Mouse (Mus musculus): ENCODE data around the gene Ltbp3.
"Not testable (repeated sequence)": the region's sequence is repeated elsewhere in the genome, so short reads cannot be mapped to it uniquely, and the experiment has no call there.

Ltbp3 gene

GRCm38 (mm10) chr19:5793116-5793515 is 52.4 kb downstream of the Ltbp3 start:
- DNase-seq (ENCODE audit: low spot score in 2 of 2), result no peak

- DNase-seq (ENCODE audit: low spot score in 2 of 2), result not testable (repeated sequence)
Measured at GRCm38 (mm10) chr19:5793917-5794770, 53.4 kb downstream of the Ltbp3 start.

- no peak for DNase-seq (ENCODE audit: low spot score in 2 of 2)
Measured at GRCm38 (mm10) chr19:5794771-5795576, 54.3 kb downstream of the Ltbp3 start.

DNA sequence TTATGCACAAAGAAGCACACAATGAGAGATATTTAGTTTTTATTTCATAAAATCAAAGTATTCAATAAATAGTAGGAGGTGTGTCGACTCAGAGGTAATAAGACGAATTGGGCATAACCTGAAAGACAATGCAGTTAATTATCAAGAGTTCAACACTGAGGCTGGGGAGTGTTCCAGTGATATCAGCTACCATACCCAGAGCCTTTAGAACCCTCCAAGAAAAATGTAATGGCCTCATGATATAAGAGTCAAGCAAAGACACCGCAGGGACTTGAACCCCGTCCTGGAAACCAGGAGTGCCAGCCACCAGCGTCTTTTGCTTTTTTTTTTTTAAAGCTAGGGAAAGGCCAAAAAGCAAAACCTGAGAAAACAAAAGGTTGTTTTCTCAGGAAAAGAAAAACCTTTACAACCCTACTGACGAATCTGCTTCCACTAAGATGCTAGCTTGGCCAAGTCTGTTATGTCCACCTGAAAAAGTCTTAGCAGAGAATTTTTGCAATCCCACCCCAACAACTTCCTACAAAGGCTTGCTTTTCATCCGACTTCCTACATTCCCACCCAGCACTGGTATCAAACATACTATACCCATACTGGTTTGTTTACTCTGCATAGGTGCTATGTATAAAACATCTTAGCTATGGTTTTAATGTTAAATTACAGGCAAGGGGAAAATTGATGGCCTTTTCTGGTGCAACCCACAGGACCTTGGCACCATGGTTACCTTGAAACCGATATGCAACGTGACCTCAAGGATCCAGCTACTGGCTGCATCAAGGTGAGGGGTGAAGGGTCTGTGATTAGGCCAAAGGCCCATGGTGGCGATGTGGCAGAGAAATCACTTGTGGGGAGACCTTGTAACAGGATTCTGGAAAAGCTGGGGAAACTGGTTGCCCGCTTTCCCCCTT is 55.2 kb downstream of the Ltbp3 start:
- DNase-seq (ENCODE audit: low spot score in 2 of 2), result no peak

- DNase-seq (ENCODE audit: low spot score in 2 of 2), result no peak
Measured at GRCm38 (mm10) chr19:5796573-5797111, 55.9 kb downstream of the Ltbp3 start.

DNA sequence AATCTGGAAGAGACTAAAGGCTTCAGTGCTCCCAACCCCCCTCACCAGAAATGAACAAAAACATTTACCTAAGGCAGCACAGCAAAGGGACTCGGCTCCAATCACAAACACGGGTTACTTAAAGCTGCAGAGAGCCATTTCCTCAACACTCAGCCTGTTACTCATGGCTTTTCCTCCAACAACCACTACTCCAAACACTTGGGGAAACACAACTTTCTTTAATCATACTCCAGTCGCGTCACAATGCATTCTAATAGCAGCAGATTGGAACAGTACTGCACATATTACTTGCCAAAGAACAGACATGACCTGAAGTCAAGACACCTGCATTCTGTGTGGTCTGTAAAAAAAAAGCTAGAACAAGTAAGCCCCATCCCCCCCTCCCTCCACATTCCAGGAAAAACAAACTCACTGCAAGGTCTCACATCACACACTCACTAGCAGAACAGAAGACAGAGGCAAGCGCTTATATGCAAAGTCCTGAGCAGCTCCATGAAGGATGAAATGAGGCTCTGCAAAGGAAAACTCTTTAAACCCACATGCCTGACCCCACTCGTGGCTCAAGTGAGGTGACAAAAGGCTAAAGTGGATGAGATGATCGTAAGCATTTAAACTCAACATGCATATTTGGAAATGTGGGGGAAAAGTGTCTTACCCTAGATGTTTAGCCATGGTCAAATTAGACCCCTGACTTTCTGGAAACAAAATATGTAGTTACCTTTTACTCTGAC is 56.8 kb downstream of the Ltbp3 start:
- DNase-seq (ENCODE audit: low spot score in 2 of 2), result no peak

- DNase-seq (ENCODE audit: low spot score in 2 of 2), result no peak
Measured at GRCm38 (mm10) chr19:5798700-5799479, 58.2 kb downstream of the Ltbp3 start.

DNA sequence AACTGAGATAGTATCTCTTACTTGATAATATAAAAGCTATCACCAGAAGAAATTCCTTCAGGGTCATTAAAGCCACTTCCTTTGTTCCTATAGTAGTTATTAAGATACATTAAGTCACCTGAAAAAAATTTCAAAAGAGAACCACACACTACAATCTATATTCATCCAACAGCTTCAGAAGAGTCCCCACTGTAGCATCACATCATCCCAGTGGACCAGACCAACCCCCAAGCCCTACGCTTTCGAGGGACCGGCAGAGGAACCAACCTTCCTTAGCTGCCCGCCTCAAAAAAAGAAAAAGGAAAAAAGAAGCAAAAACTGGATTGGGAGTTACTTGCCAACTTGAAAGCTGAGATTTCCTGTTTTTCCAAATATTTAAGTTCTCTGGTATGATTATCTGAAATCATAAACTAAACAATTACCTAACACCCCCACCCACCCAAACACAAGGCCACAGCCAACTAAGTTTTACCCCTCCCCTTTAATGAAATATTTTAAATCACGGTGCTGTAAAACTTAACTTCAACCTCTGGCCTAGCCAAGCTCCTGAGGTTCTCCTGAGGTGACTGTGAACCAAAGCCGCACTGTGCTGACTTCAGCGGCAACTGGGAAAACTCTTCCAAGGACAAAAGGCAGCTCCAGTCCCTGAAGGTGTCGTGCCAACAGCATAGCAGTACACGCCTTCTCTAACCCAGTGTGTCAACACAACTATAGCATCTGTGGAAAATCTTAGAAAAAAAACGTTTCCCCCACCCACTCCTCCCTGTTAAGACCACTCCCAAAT is 59.1 kb downstream of the Ltbp3 start:
- no peak for DNase-seq (ENCODE audit: low spot score in 2 of 2)

- DNase-seq (ENCODE audit: low spot score in 2 of 2), result no peak
Measured at GRCm38 (mm10) chr19:5800350-5800631, 59.6 kb downstream of the Ltbp3 start.

DNA sequence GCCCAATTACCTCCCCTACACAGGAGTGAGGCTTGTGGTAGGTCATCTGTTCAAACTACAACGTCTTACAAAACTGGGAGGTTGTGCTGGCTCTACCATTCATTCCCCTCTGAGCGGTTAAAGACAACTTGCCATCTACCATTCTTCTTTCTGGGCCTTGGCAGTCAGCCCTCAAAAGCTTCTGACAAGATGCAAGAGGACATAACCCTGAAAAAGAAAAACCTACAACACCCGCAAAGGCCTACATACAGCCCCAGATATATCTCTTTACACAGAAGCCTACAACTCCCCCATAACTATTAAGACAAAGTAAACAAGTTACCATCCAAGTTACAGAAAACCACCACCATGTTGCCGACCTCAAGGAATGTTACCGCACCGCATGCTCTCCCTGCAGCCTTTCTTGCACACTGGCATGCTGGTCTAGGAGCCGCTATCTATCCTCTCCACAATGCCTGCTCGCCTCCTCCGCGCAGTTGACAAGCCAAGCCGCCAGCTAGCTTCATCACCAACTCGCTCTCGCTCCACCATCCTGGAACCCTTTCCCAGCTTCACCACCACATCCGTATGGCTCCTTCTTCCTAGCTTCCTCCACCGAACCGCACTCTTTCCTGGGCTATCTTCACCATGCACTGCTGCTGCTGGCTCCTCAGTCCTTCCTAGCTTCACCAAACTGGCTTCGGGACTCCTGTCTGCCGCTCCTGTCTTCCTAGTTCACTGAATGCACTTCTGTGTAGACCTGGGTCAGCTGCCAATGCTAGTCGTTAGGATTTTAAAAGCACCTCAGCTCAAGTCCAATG is 60.1 kb downstream of the Ltbp3 start:
- no peak for DNase-seq (ENCODE audit: low spot score in 2 of 2)

DNA sequence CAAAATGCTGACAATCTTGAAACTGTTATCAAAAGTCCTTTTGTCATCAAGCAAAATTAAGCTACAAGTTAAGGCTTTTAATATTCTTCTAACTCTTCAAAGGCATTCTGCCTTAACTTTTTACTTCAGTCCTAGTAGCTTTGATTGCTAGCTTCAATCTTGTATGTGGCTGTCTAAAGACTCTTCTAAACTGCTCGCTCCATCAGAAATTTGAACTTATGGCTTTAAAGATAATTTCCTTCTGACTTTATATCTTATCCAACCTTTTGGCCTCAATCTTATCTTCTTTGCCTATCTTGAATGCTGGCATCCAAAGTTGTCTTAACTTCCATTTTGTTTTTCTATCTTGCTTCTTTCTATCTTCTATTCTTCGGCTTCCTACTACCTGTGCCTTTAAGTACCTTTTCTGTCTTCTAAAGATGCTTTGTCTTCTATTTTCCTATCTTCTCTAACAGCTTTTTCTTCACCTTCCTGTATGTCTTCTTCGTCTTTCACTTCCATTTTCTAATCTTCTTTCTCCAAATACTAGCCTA is 60.8 kb downstream of the Ltbp3 start:
- no peak for DNase-seq (ENCODE audit: low spot score in 2 of 2)

DNA sequence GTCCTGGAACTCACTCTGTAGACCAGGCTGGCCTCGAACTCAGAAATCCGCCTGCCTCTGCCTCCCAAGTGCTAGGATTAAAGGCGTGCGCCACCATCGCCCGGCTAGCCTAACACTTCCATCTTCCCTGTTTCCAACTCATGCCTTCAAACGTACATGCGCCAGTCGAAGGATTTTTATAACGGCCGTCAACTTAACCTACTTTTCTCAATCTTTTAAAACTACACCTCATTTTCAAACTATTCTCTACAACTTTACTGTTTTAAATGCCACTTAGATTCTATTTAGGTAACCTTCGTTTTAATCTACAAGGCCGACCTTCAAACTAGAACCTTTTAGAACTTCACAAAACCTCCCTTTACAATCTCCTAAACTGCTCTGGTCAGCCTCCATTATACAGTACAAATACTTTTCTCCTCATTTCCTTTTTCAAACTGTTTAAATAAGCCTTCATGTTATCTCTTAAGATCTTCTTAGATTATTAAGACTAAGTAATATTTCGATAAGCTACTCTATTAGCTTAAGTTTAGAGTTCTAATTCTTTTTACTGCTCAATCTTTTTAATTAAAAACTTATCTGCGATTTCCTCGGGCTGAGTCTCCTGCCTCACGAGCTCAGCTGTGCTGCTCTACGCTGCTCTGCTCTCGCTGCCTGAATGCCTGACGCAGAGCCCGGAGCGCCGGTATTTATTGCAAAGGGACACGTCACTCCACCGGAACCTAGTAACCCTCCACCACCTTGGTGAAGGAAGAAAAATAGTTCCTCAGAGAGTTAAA is 61.5 kb downstream of the Ltbp3 start:
- peak; percentile 92 to 93 for DNase-seq (ENCODE audit: low spot score in 2 of 2)

DNA sequence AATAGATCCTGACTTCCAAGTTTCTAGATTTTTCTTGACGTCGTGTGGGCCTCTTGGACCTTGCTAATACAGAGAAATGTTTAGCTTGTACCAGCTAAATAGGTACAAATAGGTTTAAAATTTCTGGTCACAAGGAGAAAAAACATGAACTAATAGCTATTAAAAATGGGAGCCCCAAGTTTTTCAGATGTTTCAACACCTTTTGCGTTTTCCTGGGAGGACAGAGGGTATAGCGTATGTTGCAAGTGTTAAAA is 62.0 kb downstream of the Ltbp3 start:
- no peak for DNase-seq (ENCODE audit: low spot score in 2 of 2)

- peak; percentile 97 to 98 for DNase-seq (ENCODE audit: low spot score in 2 of 2)
Measured at GRCm38 (mm10) chr19:5803041-5803880, 62.6 kb downstream of the Ltbp3 start.

DNA sequence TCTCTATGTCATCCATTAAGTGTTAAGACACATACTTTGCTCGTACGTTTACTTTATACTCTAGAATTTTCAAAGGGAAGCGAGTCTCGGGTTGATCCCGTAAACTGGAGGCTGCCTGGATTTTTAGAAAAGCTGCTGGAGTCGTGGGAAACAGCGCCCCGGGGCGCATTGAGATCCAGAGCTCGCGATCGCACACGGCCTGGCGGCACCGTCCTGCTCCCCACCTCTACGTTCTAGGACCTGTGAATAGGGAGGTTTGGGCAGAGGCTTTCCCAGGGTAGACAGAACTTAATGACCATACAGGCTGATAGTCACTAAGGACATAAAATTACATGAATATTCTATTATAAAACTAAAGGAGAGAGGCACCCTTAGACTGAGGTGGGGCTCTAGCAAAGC is 63.2 kb downstream of the Ltbp3 start:
- DNase-seq (ENCODE audit: low spot score in 2 of 2), result no peak

- DNase-seq (ENCODE audit: low spot score in 2 of 2), result peak in 1 of 2 experiments; percentile 74
Measured at GRCm38 (mm10) chr19:5804371-5804899, 63.7 kb downstream of the Ltbp3 start.

Measured in right cerebral cortex, postnatal 36 days (tissue).